Mouse (Mus musculus): ENCODE results near the gene Cemip2.
A peak's percentile ranks its signal among the peaks of the same experiment; 100 is the strongest.

Cemip2 gene

GRCm38 (mm10) chr19:21778147-21778917 is at the start of gene Cemip2:
TSS of gene Cemip2 (plus strand) at chr19:21778342.
- DNase-seq (ENCODE audit: low spot score): peak; percentile 95

- no peak for DNase-seq (ENCODE audit: low spot score)
These were observed 49.8 kb upstream of the Cemip2 start for GRCm38 (mm10) chr19:21728342-21728741.

DNA sequence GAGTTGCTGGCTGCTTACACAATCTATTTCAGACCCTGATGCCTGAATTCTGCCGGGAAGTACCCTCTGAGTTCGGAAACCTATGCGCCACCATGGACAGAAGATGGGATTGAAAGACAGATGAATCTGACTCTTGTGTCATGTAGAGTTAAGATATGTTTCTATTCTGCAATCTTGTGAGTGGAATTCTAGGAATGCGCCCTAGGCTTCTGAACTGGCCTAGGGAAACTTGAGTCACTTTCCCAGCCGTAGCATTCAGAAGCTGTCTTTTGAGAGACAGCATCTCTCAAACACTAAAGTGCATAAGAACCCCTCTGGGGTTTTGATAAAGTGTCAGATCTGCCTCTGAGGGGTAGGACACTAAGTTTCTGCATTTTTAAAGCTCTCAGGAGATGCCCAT is 46.3 kb upstream of the Cemip2 start:
- DNase-seq (ENCODE audit: low spot score): no peak

DNA sequence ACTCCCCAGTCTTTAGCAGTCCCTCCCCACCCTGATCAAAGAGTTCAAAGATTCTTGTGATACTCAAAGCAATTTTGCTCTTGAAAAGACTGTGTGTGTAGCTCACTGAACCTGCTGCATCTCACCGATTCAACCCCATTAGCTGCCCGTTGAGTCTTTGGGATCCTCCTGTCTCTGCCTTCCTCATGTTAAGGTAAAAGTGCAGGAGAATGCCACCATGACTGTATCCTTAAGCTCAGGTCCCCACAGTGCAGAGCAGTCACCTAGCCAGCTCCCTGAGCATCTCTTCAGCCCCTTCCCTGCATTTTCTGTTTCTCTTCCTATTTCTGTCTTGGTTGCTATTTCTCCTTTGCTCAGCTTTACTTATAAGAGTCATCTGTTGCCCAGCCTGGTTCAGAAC is 45.0 kb upstream of the Cemip2 start:
- DNase-seq (ENCODE audit: low spot score): no peak

- no peak for DNase-seq (ENCODE audit: low spot score)
These were observed 44.0 kb upstream of the Cemip2 start for GRCm38 (mm10) chr19:21734112-21734511.

DNA sequence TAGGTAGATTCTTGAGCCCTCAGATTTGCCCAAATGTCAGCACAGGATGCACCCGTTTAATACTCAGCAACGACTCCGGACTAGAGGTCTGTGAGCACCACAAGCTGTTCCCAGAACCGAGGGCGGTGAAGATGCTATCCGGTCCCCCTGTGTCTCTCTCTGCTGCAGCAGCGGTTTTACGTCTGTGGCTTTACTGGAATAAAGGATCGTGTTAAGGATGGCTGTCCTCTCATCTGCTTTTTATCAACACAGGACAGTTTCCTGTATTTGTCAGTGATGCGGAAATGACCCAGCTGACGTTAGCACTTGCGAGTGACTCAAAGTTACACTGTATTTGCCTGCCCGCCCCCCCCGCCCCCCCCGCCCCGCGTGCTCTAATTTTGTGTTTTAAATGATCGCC is 40.7 kb upstream of the Cemip2 start:
- peak; percentile 58 for DNase-seq (ENCODE audit: low spot score)

GRCm38 (mm10) chr19:21737881-21738590 is 40.1 kb upstream of the Cemip2 start:
- no peak for DNase-seq (ENCODE audit: low spot score)

DNA sequence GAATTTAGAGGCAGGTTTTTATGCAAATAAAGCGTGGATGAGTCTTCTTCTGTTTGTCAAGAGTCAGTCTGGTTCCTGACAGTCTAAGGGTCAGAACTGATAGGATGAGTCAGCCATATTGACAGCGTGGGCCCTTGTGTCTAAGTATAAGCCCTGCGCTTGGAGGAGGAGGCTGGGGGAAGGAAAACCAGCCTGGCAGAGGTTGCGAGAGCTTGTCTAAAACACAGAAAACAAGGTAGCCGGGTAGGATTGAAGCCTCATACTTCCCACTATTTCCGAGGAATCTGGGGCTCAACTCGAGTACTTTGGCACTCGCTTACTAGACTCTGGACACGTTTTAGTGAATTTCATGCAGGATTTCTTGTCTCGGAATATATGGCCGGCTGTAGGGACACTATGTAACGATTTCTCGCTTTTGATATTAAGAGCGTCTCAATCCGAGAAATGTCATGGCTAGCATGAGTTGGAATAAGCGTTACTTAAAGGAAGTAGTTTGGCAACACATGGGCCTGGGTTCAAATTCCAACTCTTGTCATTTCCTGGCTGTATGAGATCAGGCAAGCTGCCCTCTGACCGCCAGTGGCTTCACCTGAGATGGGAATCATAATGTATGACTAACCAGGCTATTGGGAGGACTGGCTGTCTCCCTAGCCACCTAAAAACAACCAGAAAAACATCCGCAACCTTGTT is 39.4 kb upstream of the Cemip2 start:
- DNase-seq (ENCODE audit: low spot score): no peak

GRCm38 (mm10) chr19:21742138-21742537 is 36.0 kb upstream of the Cemip2 start:
- DNase-seq (ENCODE audit: low spot score): no peak

- no peak for DNase-seq (ENCODE audit: low spot score)
These were observed 32.6 kb upstream of the Cemip2 start for GRCm38 (mm10) chr19:21745586-21745985.

DNA sequence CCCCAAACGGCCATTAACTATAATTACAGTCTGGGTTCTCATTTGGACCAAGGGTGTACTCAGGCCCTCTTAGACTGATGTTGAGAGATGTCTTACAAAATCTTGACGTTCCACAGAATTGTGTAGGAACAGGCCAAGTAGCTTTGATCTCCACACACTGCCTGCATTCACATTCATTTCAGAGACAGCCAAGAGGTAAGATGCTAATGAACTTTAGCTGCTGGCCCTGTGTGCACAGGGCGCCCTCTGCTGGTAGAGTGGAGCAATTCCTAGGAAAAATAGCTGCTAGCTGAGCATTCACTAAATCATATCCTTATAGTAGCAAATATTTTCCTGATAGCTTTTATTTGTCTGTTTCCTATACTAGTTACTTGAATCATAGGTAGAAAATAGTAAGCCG is 30.8 kb upstream of the Cemip2 start:
- DNase-seq (ENCODE audit: low spot score): peak; percentile 80

DNA sequence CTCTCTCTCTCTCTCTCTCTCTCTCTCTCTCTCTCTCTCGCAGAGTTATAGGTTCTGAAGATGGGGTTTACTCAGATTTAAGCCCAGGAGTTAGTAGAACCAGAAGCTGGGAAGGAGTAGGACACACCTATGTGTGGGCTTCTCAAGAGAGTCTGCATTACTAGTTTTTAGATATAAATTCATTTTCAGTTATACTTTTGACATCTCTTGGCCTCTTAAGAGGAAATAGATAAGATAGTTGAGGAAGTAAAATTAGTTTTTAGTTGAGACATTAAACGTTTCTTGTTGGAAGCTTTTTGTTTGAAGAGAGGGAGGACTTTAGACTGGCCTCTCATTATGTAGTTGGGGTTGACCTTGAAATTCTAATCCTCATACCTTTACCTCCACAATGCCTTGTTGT is 28.0 kb upstream of the Cemip2 start:
- DNase-seq (ENCODE audit: low spot score): no peak

GRCm38 (mm10) chr19:21761676-21762075 is 16.5 kb upstream of the Cemip2 start:
- no peak for DNase-seq (ENCODE audit: low spot score)

- no peak for DNase-seq (ENCODE audit: low spot score)
These were observed 14.1 kb upstream of the Cemip2 start for GRCm38 (mm10) chr19:21764013-21764412.

GRCm38 (mm10) chr19:21764738-21765137 is 13.4 kb upstream of the Cemip2 start:
- DNase-seq (ENCODE audit: low spot score): no peak

DNA sequence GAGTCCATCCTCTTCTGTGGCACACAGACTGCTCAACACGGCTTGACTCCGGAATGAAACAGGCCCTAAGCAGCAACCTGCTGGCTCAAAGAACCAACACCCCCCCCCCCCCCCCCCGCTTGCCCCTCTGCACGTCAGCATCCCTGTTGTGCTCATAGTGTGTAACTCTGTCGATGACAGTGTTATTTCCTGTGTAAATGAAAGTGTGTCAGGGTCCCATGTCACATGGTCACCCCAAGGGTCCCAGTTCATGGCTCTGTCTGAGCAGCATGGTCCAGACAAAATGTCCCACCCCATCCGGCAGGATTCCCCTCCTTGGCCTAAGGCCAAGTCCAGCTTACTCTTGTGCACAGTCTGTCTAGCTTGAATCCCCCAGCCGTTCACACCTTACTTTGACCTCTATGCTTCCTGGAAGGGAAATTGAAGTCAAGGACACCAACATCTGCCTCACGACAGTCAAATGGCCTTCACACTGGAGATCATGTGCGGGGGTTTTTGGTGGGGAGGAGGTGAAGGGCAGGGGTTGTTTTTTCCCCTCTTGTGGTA is 10.6 kb upstream of the Cemip2 start:
- no peak for DNase-seq (ENCODE audit: low spot score)

DNA sequence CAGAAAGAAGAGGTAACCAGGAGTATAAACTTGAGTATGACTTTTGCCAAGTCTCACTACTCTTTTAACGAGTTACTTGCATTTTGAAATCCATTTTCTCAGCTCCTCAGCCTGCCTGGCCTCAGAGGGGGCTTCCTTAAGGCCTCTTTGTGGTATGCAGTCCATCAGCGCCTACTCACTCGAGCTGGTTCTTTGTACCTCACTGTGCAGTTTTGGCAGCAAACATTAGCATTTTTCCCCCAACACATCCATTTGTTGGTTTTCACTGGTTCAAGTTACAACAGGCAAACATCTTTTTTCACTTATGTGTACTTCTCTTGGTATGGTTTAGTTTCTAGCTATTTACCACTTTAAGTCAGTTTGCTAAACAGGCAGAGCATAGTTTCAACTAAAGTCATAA is 8.3 kb upstream of the Cemip2 start:
- no peak for DNase-seq (ENCODE audit: low spot score)

GRCm38 (mm10) chr19:21771586-21771985 is 6.6 kb upstream of the Cemip2 start:
- DNase-seq (ENCODE audit: low spot score): no peak

DNA sequence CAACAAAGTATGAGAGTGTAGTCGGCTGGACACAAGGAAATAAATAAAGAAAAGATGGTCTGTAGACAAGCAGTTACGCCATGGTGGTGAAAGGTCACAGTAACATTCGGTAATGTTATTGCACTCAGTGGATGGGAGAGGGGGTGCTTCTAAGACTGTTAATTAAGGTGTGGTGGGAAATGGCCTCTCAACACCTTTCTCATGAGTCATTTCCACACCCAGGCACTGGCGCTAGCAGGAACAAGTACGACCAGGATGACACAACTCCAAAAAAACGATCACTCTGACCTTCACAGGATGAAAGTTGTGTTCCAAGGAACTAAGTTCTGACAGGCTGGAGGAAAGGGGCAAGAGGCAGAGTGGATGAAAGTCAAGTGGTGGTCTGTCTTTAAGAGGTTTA is 4.5 kb upstream of the Cemip2 start:
- no peak for DNase-seq (ENCODE audit: low spot score)

DNA sequence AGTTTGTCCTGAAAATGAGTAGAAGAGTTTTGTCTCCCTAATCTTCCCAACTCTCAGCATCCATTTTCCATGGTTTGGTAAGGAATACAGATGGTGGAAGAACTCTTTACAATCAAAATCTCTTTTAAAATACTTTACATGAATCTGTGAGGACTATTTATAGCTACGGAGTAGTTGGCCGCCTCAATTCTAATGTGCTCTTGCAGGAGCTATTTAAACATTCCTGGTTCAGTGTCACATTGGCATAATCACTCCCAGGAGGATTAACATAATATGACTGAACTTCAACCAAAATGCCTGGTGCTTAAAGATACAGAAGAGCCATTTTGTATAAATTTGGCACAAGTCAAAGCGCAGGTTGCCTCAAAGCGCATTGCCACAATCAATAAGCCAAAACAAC is 2.5 kb upstream of the Cemip2 start:
- no peak for DNase-seq (ENCODE audit: low spot score)

DNA sequence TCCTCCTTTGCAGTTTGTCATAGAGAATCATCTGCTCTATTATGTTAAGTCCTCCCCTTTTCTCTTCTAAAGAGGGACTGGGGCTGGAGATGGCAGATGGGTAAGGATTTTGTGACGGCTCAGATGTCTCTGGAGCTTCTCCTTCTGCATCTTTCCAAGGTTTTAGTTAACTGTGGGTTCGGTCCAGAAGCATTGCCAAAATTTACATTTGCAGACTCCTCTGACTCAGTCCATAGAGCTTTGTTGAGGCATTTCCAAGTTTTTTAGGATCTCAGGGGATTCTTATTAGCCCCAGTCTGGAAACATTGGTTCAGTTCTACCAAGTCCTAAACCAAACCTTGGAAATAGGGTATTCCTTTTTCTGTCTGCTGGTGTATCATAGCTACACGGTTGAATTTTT is 1.5 kb upstream of the Cemip2 start:
- no peak for DNase-seq (ENCODE audit: low spot score)

DNA sequence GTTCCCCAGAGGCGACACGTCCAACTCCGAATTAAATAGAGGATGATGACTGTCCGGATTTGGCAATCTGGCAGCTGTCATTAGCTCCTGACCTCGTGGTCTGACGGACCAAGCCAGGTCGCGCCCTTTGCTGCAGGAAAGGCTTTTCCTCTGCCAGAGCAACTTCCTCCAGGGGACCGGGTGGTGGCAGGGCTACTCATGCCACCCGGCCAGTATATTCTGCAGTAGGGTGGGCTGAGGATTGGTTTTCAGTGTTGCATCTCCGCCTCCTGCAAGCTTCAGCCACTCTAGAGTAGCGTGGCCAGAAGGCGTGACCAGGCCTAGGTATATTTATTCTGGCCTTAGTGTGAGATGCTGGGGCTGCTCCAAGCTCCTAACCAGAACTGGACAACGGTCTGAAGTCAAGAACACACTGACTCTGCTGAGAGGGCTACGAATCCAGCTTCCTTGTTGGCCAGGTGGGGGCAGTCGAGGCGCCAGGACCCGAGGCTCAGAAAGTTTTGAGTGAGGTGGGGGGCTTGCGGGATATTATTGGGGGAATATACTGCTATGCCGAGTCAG is 891 bp upstream of the Cemip2 start:
- peak; percentile 67 for DNase-seq (ENCODE audit: low spot score)

Measured in lung, postnatal 25 days (tissue).